Mouse (Mus musculus) thymus, adult 2 months (tissue): ENCODE data around the gene Prss27. TPM values are rescaled to one million over a fixed set of nuclear protein-coding genes. Genes with fewer than 3 reads are reported as not detected.

Experiments
- DNase-seq: peaks from one replicate; pipeline ENCODE4 v3.0.0; 2021
- H3K27ac ChIP-seq: fragments of 200-500 bp; 2 replicates; pipeline ENCODE4 v1.5.1; 2012; ENCODE audit warnings: low read length, control low read depth; ENCODE audit not compliant: control insufficient read depth, insufficient read depth
- H3K27me3 ChIP-seq: fragments of 200-500 bp; 2 replicates; pipeline ENCODE4 v1.6.1; 2012; ENCODE audit warnings: mild to moderate bottlenecking, low read length, moderate library complexity, mixed read lengths; ENCODE audit not compliant: control insufficient read depth, insufficient read depth
- H3K36me3 ChIP-seq: fragments of 200-500 bp; 2 replicates; pipeline ENCODE4 v1.6.1; 2012; ENCODE audit warnings: mild to moderate bottlenecking, low read length, moderate library complexity; ENCODE audit not compliant: control insufficient read depth, insufficient read depth
- H3K4me1 ChIP-seq: fragments of 200-500 bp; replicated peaks from 2 replicates; pipeline ENCODE4 v1.6.1; 2012; ENCODE audit warnings: low read length; ENCODE audit not compliant: control insufficient read depth, insufficient read depth
- H3K4me3 ChIP-seq: fragments of 200-500 bp; 2 replicates; pipeline ENCODE4 v1.5.1; 2012; ENCODE audit warnings: mild to moderate bottlenecking, low read length, control low read depth, moderate library complexity; ENCODE audit not compliant: control insufficient read depth, insufficient read depth
- CTCF ChIP-seq: fragments of 200-500 bp; IDR thresholded peaks from 2 replicates; pipeline ENCODE4 v1.5.1; 2012; ENCODE audit warnings: mild to moderate bottlenecking, control low read depth, low read length, moderate library complexity, borderline replicate concordance; ENCODE audit not compliant: control insufficient read depth, poor library complexity, insufficient read depth; ENCODE audit errors: extremely low read depth
- POLR2A ChIP-seq: fragments of 200-500 bp; IDR thresholded peaks from 2 replicates; pipeline ENCODE4 v1.6.1; 2012; ENCODE audit warnings: mild to moderate bottlenecking, low read length, control low read depth, moderate library complexity; ENCODE audit not compliant: control insufficient read depth, poor library complexity, insufficient read depth; ENCODE audit errors: extremely low read depth
- WGBS: fragments of 180-500 bp; shearing (Covaris S2); methylation state at CpG from one replicate; pipeline ENCODE4 v1.1.7; 2018; 5-methylcytosine and 5-hydroxymethylcytosine counted together
- polyA plus RNA-seq: library from polyadenylated mRNA; depleted of rRNA; stranded (reverse); fragments of >200 nt; gene quantifications from 2 replicates; pipeline ENCODE4 v1.2.3, GENCODE M21; 2012; rRNA removed

Prss27 gene
- polyA plus RNA-seq, 1 experiment = 2.5 TPM

DNA sequence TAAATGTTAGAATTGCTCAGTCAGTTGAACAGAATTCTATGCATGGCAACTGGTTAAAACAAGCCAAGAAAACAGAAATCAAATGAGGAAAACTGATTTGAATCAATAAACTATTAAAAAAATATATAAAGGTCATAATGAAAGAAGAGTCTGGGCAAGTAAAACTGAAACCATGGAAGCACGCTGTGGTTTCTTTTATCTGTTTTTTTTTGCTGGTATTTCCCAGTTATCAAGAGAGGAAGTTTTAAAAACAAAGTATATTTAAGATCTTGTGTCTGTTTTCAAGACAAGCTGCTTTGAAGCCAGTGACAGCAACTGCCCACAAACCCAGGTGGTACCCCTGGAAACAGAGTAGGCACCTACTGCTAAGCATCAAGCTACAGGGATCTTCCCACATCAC, 52.6 kb downstream of the Prss27 start:
- H3K27ac ChIP-seq = no peak overlapping the region
- no peak for DNase-seq
- no peak overlapping the region for H3K4me3 ChIP-seq
- no peaks in the 10 kb centered on the region for H3K27me3 ChIP-seq
- 7% methylated on average over 1 of the region's 1 CpGs for WGBS
- H3K4me1 ChIP-seq = no peaks in the 10 kb centered on the region
- TF ChIP-seq POLR2A = no peak
- no peak for TF ChIP-seq CTCF
- peaks cover 76% of the 10 kb centered on the region for H3K36me3 ChIP-seq

Other genes starting within 250 kb of the Prss27 start
- gene Srrm2, start 247.6 kb upstream of the Prss27 start, polyA plus RNA-seq = 874 and 1,056 TPM in 2 replicates
- gene Elob, start 209.0 kb upstream of the Prss27 start, polyA plus RNA-seq = 639 and 815 TPM in 2 replicates
- 1.6 and 2.8 TPM in 2 replicates for gene Prss33, start 202.1 kb upstream of the Prss27 start, polyA plus RNA-seq
- gene Prss32, start 194.3 kb upstream of the Prss27 start, polyA plus RNA-seq = 0.51 and 0.65 TPM in 2 replicates
- 0.34 and 0.59 TPM in 2 replicates for gene Prss41, start 194.0 kb upstream of the Prss27 start, polyA plus RNA-seq
- 0.11 TPM in 1 of 2 replicates, not detected in the other for gene Prss21, start 170.1 kb upstream of the Prss27 start, polyA plus RNA-seq
- gene Dcpp1, start 157.3 kb upstream of the Prss27 start, polyA plus RNA-seq = 0.58 TPM in 1 of 2 replicates, not detected in the other
- gene Dcpp2, start 157.3 kb upstream of the Prss27 start, polyA plus RNA-seq = 0.35 and 0.55 TPM in 2 replicates
- gene Dcpp3, start 120.7 kb upstream of the Prss27 start, polyA plus RNA-seq = 0.34 TPM in 2 replicates
- 0.23 and 0.43 TPM in 2 replicates for gene Sbp, start 96.5 kb upstream of the Prss27 start, polyA plus RNA-seq
- gene Sbpl, start 82.9 kb upstream of the Prss27 start, polyA plus RNA-seq = 0.88 and 1.6 TPM in 2 replicates
- 2.5 and 2.7 TPM in 2 replicates for gene Prss30, start 57.6 kb upstream of the Prss27 start, polyA plus RNA-seq
- gene Prss22, start 40.0 kb upstream of the Prss27 start, polyA plus RNA-seq = 0.52 and 1.0 TPM in 2 replicates
- 38.9 and 44.6 TPM in 2 replicates for gene Kctd5, start 35.3 kb downstream of the Prss27 start, polyA plus RNA-seq
- gene Pdpk1, start 112.8 kb downstream of the Prss27 start, polyA plus RNA-seq = 56.6 and 57.8 TPM in 2 replicates
- 48.2 and 57.6 TPM in 2 replicates for gene Amdhd2, start 125.6 kb downstream of the Prss27 start, polyA plus RNA-seq
- gene Atp6v0c, start 131.6 kb downstream of the Prss27 start, polyA plus RNA-seq = 977 and 1,122 TPM in 2 replicates
- gene Tbc1d24, start 167.4 kb downstream of the Prss27 start, polyA plus RNA-seq = 14.5 and 16.8 TPM in 2 replicates
- 0.71 and 1.5 TPM in 2 replicates for gene Ntn3, start 171.4 kb downstream of the Prss27 start, polyA plus RNA-seq
- 17.6 and 20.0 TPM in 2 replicates for gene Tedc2, start 182.7 kb downstream of the Prss27 start, polyA plus RNA-seq
- 64.5 and 86.9 TPM in 2 replicates for gene Ccnf, start 213.3 kb downstream of the Prss27 start, polyA plus RNA-seq